Mouse (Mus musculus) liver, postnatal 0 days (tissue): ENCODE data around the gene Reep3. TPM values are rescaled to one million over a fixed set of nuclear protein-coding genes. Genes with fewer than 3 reads are reported as not detected.

Source experiments
- ATAC-seq: fragments of 200-750 bp; cut with Nextera tagmentation; 2 replicates; pipeline ENCODE4 v1.8.0; 2017; ENCODE audit warnings: mild to moderate bottlenecking, moderate library complexity
- DNase-seq: peaks from one replicate; pipeline ENCODE4 v3.0.0-alpha.2; 2016
- H3K27ac ChIP-seq: fragments of 300-500 bp; sonication (generic); 2 replicates; pipeline ENCODE4 v1.5.1; 2014; ENCODE audit warnings: antibody characterized with exemption, moderate library complexity, mild to moderate bottlenecking, low read depth
- H3K27me3 ChIP-seq: fragments of 300-500 bp; sonication (generic); 2 replicates; pipeline ENCODE4 v1.6.1; 2014; ENCODE audit warnings: low read length, control low read depth, mixed read lengths; ENCODE audit not compliant: insufficient read depth
- H3K36me3 ChIP-seq: fragments of 300-500 bp; sonication (generic); replicated peaks from 2 replicates; pipeline ENCODE4 v1.6.1; 2014; ENCODE audit warnings: mild to moderate bottlenecking, control low read depth, low read length, moderate library complexity, mixed read lengths; ENCODE audit not compliant: insufficient read depth
- H3K4me1 ChIP-seq: fragments of 300-500 bp; sonication (generic); 2 replicates; pipeline ENCODE4 v1.6.1; 2014; ENCODE audit warnings: antibody characterized with exemption, mild to moderate bottlenecking, control low read depth; ENCODE audit not compliant: insufficient read depth
- H3K4me2 ChIP-seq: fragments of 300-500 bp; sonication (generic); 2 replicates; pipeline ENCODE4 v1.6.1; 2014; ENCODE audit warnings: low read depth, mild to moderate bottlenecking, low read length, moderate library complexity, mixed read lengths
- H3K4me3 ChIP-seq: fragments of 300-500 bp; sonication (generic); 2 replicates; pipeline ENCODE4 v1.5.1; 2014; ENCODE audit warnings: low read depth, low read length
- H3K9ac ChIP-seq: fragments of 300-500 bp; sonication (generic); replicated peaks from 2 replicates; pipeline ENCODE4 v1.6.1; 2014; ENCODE audit warnings: mild to moderate bottlenecking, moderate library complexity
- H3K9me3 ChIP-seq: fragments of 300-500 bp; sonication (generic); 2 replicates; pipeline ENCODE4 v1.6.1; 2016; ENCODE audit warnings: mild to moderate bottlenecking, control low read depth, low read length, mixed read lengths
- CTCF ChIP-seq: sonication (generic); IDR thresholded peaks from 2 replicates; pipeline ENCODE4 v1.5.1; 2016; ENCODE audit warnings: antibody characterized with exemption, low read depth
- EP300 ChIP-seq: IDR thresholded peaks from 2 replicates; pipeline ENCODE4 v1.6.1; 2016; ENCODE audit warnings: antibody characterized with exemption, low read depth, mild to moderate bottlenecking
- WGBS: fragments of 180-500 bp; shearing (Covaris S2); extraction: QIAGEN DNeasy Blood & Tissue Kit; methylation state at CpG from one replicate; pipeline ENCODE4 v1.1.7; 2014; ENCODE audit not compliant: insufficient replicate concordance; 5-methylcytosine and 5-hydroxymethylcytosine counted together
- polyA plus RNA-seq: library from polyadenylated mRNA; unstranded; fragments of >200 nt; fragmentation: Nextera tagmentation; extraction: Ambion mirVana; gene quantifications from 2 replicates; pipeline ENCODE4 v1.2.1, GENCODE M21; 2015

Reep3 gene
- polyA plus RNA-seq, 1 experiment from 2014 or later = 19.6 TPM

DNA sequence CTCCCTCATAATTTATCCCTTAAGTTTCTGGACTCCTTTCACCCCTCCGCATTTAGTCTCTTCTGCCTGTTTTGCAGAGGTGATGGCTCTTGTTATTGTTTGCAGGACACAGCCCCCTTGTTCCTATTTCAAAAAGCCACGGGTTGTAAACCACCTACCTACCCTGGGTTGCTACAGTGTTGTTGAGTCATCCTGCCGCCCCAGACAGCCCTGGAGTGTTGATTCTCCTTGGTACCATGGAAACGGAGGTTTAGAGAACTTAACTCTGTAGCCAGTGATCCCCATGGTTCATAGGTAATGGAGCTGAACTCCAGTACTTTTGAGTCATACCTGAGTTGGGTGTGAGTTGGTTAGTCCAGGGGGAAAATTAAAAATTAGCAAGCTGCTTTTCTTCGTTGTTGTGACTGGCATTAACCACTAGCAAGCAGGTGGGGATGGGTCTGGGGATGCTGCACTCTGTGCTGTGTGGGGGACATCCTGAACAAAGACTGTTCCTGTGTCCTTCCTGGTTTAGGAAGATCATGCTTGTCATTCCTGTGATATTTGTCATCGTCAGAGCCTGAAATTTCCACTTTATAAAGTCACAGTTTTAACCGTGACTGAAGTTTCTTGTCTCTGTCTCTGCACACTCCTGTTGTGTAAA lies 1.8 kb upstream of the Reep3 start:
- TF ChIP-seq EP300 (no peak), CTCF (no peak)
- Histone ChIP-seq H3K9ac (peak overlapping the region; percentile 99), H3K4me1 (peaks cover 53% of the 10 kb centered on the region), H3K4me3 (peak overlapping the region; percentile 85), H3K4me2 (peak overlapping the region; percentile 91), H3K27ac (peak overlapping the region; percentile 98), H3K36me3 (no peaks in the 10 kb centered on the region), H3K27me3 (no peaks in the 10 kb centered on the region), H3K9me3 (no peaks in the 10 kb centered on the region)
- DNase-seq = peak; percentile 42
- ATAC-seq = 0 out of 2 replicates have a peak, but pooled peaks have one; percentile 7
- WGBS = 26% methylated on average over 7 of the region's 7 CpGs

DNA sequence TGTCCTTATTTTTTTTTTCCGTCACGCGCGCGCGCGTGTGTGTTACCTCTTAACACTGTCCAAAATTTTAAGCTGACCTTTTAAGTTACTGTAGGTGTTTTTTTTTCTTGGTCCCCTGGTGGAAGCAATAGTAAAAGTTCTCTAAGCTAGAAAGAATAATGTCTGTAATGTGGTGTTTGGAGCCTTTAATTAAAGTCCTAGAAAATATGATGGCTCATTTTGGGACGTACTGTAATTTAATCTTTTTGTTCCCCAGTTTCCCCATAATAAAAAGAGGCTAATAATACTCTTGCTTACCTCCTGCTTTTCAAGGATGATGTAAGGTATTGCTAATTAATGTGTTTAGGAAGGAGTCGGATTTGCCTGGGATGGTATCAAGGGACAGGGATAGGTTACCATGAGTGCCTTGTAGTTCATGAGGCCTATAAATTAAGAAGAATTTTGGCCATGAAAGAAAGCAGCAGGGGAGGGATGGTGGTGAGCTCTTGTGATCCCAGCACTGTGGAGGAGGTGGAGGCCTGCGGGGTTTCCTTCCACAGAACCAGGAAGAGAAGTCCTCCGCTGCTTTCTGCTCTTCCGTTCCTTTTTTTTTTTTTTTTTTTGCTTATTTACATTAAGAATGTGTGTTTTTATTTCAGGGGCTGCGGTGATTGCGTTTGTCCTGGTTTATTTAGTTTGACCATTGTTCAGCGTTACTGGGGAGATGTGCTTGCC lies 849 bp upstream of the Reep3 start:
- no peaks in the 10 kb centered on the region for H3K36me3 ChIP-seq
- H3K4me3 ChIP-seq = peak overlapping the region; percentile 85
- TF ChIP-seq CTCF (no peak), EP300 (no peak)
- peaks cover 1% of the 10 kb centered on the region; the same call in 1 of the 2 replicates for H3K9me3 ChIP-seq
- 5% methylated on average over 15 of the region's 15 CpGs for WGBS
- H3K4me1 ChIP-seq = peaks cover 46% of the 10 kb centered on the region
- H3K9ac ChIP-seq = peak overlapping the region; percentile 99
- H3K4me2 ChIP-seq = peak overlapping the region; percentile 91
- peak overlapping the region; percentile 98 for H3K27ac ChIP-seq
- H3K27me3 ChIP-seq = no peaks in the 10 kb centered on the region
- ATAC-seq (no peak), DNase-seq (no peak)

DNA sequence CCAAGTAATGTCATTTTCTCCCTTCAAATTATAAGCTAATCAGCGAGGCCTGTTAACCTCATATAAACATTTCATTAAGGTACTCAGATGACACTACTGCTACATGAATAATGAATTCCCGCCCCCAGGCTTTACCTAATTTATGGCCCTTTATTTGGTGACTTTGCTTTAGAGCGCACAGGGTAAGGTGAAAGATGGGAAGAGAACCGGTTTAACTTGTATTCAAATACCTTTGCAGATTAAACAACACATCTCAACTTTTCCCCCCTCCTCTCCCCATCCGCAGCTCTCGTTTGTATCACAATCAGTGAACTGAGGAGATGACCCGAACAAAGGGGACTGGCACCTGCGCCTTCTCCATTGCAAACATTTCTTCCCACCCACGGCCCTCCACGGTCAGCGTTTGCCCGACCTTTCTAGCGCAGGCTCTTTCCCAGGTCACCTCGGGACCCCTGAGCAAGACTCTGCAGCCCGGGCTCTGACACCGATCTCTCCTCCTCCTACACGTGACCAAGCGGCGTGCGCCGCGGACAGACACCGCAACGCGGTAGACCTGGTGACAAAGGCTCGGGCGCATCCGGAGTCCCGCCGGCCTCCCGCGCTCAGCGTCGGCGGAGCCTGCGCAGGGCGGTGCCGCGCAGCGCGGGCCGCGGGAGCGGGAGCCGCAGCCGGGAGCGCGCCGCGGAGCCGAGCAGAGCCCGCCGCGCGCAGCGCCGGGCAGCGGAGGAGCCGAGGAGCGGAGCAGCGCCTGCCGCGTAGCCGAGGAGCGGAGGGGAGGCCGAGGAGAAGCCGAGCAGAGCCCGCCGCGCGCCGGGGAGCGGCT lies 736 bp downstream of the Reep3 start, which contains the start of gene Jmjd1c:
Jmjd1c (plus strand) TSS at position 328 of the 823 bp plus-strand sequence.
- Histone ChIP-seq H3K9me3 (peaks cover 2% of the 10 kb centered on the region; the same call in 1 of the 2 replicates), H3K27me3 (no peaks in the 10 kb centered on the region), H3K27ac (peak within 1 kb of the TSS; percentile 98), H3K4me1 (peaks cover 34% of the 10 kb centered on the region), H3K4me3 (peak within 1 kb of the TSS; percentile 85), H3K9ac (peak within 1 kb of the TSS; percentile 99), H3K36me3 (no peaks in the 10 kb centered on the region), H3K4me2 (peak within 1 kb of the TSS; percentile 91)
- no peak for TF ChIP-seq EP300
- no peak for TF ChIP-seq CTCF
- WGBS = 5% methylated on average over 60 of the region's 73 CpGs
- peak; percentile 83 for ATAC-seq
- peak; percentile 81 for DNase-seq

DNA sequence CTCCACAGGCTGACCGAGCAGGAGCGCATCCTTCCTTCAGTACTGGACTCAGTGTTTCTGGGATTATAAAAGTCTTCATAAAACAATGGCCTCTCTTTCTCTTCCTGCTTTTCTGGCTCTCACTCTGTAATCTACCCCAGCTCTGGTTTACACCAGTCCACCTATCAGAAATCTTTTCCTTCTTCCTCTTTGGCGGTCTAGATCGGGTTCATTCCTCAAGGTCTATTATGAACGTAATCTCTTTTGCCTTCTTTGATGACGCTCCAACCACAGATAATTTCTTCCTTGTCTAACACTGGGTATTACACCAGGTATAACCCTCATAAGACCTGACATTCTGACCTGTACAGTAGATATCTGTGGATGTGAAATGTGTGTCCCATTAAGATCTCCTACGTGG lies 1.8 kb downstream of the Reep3 start:
- DNase-seq = no peak
- Histone ChIP-seq H3K4me2 (no peak overlapping the region), H3K27me3 (no peaks in the 10 kb centered on the region), H3K9ac (no peak overlapping the region), H3K27ac (no peak overlapping the region), H3K4me3 (no peak overlapping the region), H3K4me1 (peaks cover 29% of the 10 kb centered on the region), H3K9me3 (peaks cover 2% of the 10 kb centered on the region; the same call in 1 of the 2 replicates), H3K36me3 (no peaks in the 10 kb centered on the region)
- WGBS = 62% methylated on average over 7 of the region's 7 CpGs
- TF ChIP-seq CTCF (no peak), EP300 (no peak)
- no peak for ATAC-seq

DNA sequence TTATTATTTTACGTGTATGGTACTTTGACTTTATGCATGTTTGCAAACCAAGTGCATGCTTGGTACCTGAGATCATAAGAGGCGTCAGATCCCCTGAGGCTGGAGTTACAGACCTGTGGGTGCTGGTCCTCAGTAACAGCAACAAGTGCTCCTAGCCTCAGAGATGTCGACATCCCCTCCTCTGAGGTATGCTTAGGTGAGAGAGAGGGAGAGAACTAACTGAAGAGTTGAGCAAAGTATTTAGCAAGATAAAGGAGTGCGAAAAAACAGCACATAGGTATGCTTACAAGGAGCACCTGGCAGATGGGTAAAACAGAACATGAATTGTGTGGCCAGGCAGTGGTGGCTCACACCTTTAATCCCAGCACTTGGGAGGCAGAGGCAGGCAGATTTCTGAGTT lies 6.1 kb downstream of the Reep3 start:
- H3K4me3 ChIP-seq = no peak overlapping the region
- 82% methylated on average over 4 of the region's 4 CpGs for WGBS
- no peak for DNase-seq
- TF ChIP-seq EP300 (no peak), CTCF (no peak)
- H3K27ac ChIP-seq = no peak overlapping the region
- H3K4me2 ChIP-seq = no peak overlapping the region
- peaks cover 14% of the 10 kb centered on the region for H3K4me1 ChIP-seq
- H3K9me3 ChIP-seq = peaks cover 2% of the 10 kb centered on the region; the same call in 1 of the 2 replicates
- H3K27me3 ChIP-seq = no peaks in the 10 kb centered on the region
- no peak for ATAC-seq
- H3K36me3 ChIP-seq = no peaks in the 10 kb centered on the region
- no peak overlapping the region for H3K9ac ChIP-seq
